Mouse (Mus musculus) heart, adult 2 months (tissue): ENCODE data around the gene Dmap1.

Experiments
- CTCF ChIP-seq: fragments of 200-600 bp; IDR thresholded peaks from 2 replicates; pipeline ENCODE4 v1.8.1; 2022; ENCODE audit warnings: antibody characterized with exemption, mild to moderate bottlenecking, moderate library complexity
- EP300 ChIP-seq: fragments of 200-500 bp; IDR thresholded peaks from 2 replicates; pipeline ENCODE4 v1.6.1; 2011; ENCODE audit warnings: low read depth, low read length, control low read depth; ENCODE audit not compliant: insufficient read depth
- POLR2A ChIP-seq: fragments of 200-500 bp; IDR thresholded peaks from 2 replicates; pipeline ENCODE4 v1.6.1; 2011; ENCODE audit warnings: mild to moderate bottlenecking, low read depth, low read length, control low read depth; ENCODE audit not compliant: insufficient read depth

- TF ChIP-seq CTCF, result no peak
- no peak for TF ChIP-seq POLR2A
- TF ChIP-seq EP300, result no peak
These were observed 37.0 kb downstream of the Dmap1 start for GRCm38 (mm10) chr4:117645031-117645435.
